Mouse (Mus musculus) C2C12 (cell line): Measurements from ENCODE around the gene Chst11.

Source experiments
- CTCF ChIP-seq: IDR thresholded peaks from one replicate; pipeline ENCODE4 v1.5.1; 2011; ENCODE audit not compliant: control insufficient read depth, insufficient read depth, insufficient read length
- MAX ChIP-seq: IDR thresholded peaks from one replicate; pipeline ENCODE4 v1.6.1; 2011; ENCODE audit warnings: mild to moderate bottlenecking, control low read depth
- MYOD1 ChIP-seq: IDR thresholded peaks from one replicate; pipeline ENCODE4 v1.6.1; 2011; ENCODE audit warnings: low read depth; ENCODE audit not compliant: control insufficient read depth, insufficient read length
- MYOG ChIP-seq: IDR thresholded peaks from one replicate; pipeline ENCODE4 v1.6.1; 2011; ENCODE audit not compliant: control insufficient read depth, insufficient read length; ENCODE audit errors: extremely low read depth

DNA sequence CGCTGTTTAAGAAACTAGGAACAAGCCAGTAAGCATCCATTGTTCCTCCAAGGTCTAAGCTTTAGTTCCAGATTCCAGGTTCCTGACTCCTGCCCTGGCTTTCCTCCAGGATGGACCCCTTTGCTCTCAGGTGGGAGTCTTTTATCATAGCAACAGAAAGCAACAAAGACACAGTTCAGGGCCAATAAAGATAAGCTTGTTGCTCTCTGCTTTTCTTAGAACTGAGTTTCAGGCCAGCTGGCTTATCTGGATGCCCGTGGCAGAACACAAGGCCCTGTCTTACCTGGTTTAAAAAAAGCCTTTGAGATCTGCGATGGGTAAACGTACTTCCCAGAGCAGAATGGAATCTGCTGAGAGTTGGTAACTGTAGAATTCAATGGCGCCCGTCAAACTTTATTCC lies 42.4 kb downstream of the Chst11 start:
- no peak for TF ChIP-seq CTCF
- no peak for TF ChIP-seq MYOD1
- TF ChIP-seq MAX: no peak
- TF ChIP-seq MYOG: no peak
